Mouse (Mus musculus) liver, adult 2 months (tissue): ENCODE data around the gene Trim34b.

Experiments used
- CTCF ChIP-seq: fragments of 200-500 bp; IDR thresholded peaks from 2 replicates; pipeline ENCODE4 v1.5.1; 2011; ENCODE audit warnings: low read depth, low read length, control low read depth
- POLR2A ChIP-seq: fragments of 200-500 bp; IDR thresholded peaks from 2 replicates; pipeline ENCODE4 v1.6.1; 2011; ENCODE audit warnings: low read length, control low read depth; ENCODE audit not compliant: insufficient read depth; ENCODE audit errors: extremely low read depth

DNA sequence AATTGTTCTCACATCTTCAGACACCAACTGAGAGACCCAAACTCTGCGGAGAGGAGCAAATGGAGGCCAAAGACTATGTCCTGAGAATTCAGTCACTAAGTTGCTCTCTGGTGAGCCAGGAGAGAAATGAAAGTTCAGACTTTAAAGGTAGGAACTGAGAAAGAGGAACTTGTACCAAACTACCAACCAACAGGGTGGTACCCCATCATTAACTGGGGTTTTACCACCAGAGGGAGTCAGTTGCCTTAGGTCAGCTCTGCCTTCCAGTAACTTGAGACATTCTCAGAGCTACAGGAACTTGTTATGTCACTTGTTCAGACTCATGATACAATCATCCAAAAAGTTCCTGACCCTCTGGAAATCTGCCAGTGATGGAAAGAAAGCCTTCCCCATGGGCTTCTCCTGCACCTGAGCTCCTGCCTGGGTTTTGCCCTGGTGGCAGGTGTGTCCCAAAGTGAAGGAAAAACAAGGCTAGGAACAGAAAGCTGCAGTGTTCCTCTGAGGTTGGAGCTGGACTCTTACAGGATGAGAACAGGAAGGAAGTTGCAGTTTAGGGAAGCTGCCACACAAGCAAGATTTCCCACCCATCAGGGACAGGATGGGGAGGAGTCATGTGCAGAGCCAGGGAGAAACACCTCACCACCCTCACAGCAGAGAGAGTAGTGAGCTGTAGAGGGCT is 40.6 kb downstream of the Trim34b start, which contains the start of gene Trim30b:
- TF ChIP-seq CTCF (no peak), POLR2A (no peak)
